Mouse (Mus musculus) cortical plate, adult 2 months (tissue): ENCODE results near the gene Camk2b.

Experiments
- CTCF ChIP-seq: fragments of 200-500 bp; IDR thresholded peaks from 2 replicates; pipeline ENCODE4 v1.5.1; 2011; ENCODE audit warnings: mild to moderate bottlenecking, control low read depth, low read length; ENCODE audit not compliant: insufficient read depth; ENCODE audit errors: extremely low read depth
- POLR2A ChIP-seq: fragments of 200-500 bp; IDR thresholded peaks from 2 replicates; pipeline ENCODE4 v1.6.1; 2011; ENCODE audit warnings: mild to moderate bottlenecking, low read length, control low read depth; ENCODE audit not compliant: insufficient read depth; ENCODE audit errors: extremely low read depth

DNA sequence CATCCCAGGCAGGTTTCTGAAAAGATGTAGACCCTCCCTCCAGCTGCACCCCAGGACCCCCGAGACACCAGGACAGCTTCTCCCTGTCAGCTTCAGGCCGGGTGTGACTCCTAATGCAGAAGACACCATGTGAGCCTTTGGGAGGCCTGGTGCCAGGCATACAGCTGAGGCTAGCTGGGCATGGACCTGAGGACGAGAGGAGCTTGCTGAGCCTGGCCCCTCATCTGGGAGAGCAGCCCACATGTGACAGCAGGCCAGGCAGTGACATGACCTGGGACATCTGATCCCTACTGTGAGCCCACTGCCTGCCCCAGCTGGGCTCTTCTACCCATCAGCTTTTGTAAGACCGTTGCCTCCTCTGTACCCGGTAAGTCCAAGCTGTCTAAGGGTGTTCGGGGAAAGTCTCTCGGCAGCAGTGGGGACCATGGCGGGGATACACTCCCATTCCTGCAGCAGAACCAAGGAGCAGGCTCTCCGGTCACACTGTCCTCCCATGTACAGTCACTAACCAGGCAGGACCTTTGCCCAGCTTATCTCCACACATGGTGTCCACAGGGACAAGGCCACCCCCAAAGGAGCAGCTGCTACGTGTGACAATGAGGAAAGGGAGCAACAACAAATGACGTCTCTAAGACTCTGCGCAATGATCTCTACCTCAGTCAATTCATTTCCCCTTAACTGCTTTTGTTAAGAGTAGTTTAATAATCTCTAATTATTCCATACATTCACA, 41.1 kb downstream of the Camk2b start:
- TF ChIP-seq CTCF: no peak
- TF ChIP-seq POLR2A: no peak
